Mouse (Mus musculus): ENCODE results near the gene Foxn3. TPM values are rescaled to one million over a fixed set of nuclear protein-coding genes. Genes with fewer than 3 reads are reported as not detected.
A peak's percentile ranks its signal among the peaks of the same experiment; 100 is the strongest.

Gene Foxn3
- total RNA-seq, 2 experiments from 2014 or later: 54.8 to 55.8 TPM

DNA sequence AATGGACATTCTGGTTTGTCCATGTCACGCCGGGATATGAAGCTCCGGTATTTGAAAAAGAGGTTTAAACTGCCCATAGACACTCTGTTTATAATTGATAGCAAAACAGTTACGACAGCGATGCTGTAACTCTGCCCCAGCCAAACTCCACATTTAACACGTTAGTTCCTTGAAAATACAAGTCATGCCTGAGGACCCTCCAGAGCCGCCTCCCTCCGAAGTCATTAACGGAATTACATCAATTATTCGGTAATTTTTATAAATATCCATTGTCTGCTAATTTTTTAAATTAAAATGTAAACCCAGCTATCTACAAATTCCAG lies 554 bp downstream of the Foxn3 start:
- DNase-seq (ENCODE audit: low spot score in 2 of 2): no peak

DNA sequence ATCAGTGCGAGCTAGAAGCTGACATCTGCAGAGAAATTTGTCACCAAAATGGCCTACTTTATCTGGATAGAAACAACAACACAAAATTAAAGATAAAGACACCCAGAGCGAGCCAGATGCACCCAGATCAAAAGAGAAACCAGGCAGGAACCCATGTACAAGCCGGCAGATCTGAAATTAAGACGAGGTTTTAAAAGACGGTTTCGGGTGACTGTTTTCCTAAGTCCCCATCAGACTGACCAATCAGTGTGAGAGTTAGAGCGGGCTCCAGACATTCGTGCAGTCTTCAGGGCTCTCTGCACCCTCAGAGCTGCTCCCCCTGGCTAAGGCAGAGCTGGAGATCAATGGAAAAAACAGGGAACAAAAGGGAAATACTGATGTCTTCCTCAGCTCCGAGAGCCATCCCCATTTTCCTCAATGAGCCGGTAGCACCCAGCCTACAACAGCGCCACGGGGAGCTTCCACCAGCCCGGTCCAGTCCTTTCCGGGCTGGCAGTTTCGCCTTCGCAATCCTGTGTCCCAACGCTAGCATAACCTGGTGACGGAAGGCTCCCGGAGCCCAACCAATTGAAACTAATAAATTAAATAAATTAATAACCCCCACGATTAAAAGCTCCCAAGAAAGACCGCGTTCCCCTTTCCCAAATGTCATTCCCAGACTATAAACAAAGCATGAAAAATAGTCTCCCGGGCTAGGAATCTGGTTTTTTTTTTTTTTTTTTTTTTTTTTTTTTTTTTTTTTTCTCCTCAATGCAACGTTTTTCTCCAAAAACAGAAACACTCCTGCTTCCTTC lies 1.1 kb downstream of the Foxn3 start:
- peak; percentile 57 to 64 for DNase-seq (ENCODE audit: low spot score in 2 of 2)

DNA sequence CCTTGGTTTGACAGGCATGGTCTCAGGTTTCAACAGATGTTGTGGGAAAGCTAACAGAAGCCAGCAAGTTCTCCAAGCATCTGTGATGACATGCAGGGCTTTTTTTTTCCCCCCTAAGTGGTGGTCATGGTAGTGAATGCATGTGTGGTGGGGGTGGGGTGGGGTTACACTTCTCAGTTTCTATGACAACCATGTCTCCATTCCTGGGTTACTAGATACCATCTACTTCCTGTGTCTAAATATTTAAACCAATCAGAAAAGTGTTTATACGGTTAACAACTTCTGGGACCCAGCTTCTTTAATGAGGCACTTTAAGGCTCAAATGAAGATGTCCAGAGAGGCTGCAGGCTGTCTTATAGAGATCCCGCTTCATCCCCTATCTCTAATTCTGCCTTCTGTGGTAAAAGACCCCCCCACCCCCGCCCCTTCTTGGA lies 2.0 kb downstream of the Foxn3 start:
- no peak for DNase-seq (ENCODE audit: low spot score in 2 of 2)

DNA sequence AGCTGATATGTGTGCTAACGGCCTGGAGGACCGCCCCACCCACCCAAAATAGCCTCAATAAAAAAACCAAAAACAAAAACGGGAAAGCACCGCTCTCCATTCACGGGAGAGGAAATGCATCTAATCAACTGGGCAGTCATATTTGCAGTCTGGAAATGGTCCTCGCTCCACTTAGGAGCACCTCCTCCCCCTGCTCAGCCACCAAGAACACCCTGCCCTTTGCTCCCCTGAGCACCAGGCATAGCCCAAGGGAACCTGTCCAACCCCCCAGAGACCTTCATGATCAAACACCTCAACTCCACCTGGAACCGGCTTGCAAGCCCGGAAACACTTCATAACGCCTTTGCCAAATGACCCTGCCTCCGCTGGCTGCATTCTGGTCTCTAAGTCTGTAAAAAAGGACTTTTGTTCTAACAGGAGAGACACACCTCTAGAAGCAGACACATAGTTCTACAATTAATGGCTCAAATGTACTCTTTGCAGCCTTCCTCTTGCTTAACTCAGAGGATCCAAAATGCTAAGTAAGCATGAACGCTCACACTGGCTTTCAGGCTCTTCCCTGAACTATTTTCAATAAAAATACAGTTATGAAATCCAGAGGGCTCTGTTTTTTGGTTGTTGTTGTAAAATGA lies 2.6 kb downstream of the Foxn3 start:
- DNase-seq (ENCODE audit: low spot score in 2 of 2): no peak

DNA sequence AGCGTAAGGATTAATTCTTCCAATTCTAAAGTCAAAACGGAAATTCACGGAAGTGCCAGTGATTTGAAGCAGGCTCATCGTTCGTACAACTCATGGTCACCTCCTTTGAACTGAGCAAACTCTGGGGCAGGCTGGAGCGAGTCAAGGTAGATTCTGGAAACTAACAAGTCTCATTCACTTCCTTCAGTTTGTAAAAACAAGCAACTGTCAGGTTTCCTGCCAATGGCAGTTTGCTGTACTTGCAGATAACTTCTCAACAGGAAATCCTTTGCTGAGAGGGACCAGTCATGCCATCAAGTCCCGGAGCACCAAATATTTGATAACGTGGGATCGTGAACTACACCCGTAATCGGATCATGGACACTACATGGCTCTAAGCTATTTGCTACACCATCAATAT lies 3.9 kb downstream of the Foxn3 start:
- DNase-seq (ENCODE audit: low spot score in 2 of 2): no peak

DNA sequence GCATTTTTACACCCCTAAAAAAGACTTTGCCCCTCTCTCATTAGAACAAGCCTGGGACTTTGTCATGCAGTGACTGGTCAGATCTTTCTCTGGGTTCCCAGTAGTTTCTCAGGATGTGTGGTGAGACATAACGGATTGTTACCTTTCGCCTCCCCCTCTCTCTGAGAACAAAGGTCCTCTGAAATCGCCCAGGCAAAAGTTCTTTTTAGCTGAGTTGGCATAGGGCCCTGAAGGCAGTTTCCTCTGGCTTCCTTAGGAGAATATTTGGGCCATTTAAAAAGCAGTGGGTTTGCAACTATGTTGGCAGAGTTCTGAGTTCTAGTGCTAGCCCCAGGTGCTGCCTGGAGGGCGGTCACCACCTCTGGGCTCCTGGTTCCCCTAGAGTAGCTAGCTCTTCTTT lies 4.9 kb downstream of the Foxn3 start:
- no peak for DNase-seq (ENCODE audit: low spot score in 2 of 2)

DNA sequence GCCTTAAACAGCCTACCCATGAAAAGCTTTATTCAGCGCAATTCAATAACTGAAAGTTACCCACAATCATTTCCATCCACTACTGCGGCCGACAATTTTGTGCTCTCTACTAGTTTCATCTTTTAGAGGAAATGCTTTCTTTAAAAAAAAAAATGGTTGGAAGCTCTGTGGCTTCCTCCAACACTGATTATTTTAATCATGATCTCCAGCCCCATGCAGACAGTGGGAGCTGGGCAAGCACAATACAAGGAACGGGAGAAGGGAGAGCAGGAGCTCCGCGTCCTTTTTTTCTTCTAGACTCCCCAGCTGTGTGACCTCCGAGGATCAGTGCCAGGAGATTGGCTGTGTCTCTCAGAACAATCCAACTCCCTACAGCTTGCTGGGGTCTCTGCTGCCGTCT lies 5.9 kb downstream of the Foxn3 start:
- no peak for DNase-seq (ENCODE audit: low spot score in 2 of 2)

DNA sequence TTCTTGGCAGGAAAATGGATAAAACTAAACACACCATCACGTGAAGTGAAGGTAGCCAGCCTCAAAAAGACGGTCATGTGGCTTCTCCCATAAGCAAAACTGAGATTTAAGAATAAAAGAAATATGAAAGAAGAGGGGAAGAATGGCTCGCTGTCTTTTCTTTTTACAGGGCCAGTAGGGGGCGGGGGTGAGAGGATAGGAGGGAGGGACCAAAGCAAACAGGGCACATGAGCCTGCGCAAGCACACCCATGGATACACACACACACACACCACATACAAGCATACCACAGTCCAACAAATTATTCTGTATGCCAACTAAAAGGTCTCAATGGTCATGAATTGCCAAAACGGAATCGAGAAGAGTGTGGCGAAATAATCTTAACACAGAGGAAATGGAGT lies 12.8 kb downstream of the Foxn3 start:
- no peak for DNase-seq (ENCODE audit: low spot score in 2 of 2)

DNA sequence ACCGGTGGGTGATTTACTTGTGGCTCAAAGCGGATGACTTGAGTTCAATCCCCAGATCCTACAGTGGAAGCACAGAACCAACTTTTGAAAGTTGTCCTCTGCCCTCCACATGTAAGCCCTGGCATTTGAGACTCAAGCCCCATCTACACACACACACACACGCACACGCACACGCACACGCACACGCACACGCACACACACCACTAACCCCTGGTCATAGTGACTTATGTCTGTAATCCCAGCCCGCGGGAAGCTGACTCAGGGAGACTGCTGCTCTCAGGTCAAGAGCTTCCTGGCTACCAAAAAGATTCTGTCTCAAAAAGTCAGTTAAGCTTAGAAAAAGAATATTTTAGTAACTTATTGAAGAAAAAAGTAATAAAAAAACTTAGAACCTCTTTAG lies 13.6 kb downstream of the Foxn3 start:
- no peak for DNase-seq (ENCODE audit: low spot score in 2 of 2)

DNA sequence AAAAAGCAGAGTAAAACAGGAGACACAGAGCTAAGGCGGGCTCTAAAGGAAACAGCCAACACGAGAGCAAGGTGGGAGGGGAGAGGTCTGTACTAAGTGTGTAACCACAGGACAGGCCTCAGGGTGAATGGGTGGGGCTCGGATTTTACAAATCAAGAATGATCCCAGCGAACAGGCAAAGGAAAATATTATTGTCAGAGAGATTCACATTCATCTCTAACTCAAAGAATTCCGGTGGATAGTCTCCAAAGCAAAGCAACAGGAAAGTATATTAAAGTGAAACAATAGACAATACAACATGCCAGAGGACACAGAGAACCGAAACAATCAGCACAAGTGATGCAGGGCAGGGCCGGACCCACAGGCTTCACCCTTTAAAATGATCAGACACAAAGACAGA lies 15.0 kb downstream of the Foxn3 start:
- DNase-seq (ENCODE audit: low spot score in 2 of 2): no peak

DNA sequence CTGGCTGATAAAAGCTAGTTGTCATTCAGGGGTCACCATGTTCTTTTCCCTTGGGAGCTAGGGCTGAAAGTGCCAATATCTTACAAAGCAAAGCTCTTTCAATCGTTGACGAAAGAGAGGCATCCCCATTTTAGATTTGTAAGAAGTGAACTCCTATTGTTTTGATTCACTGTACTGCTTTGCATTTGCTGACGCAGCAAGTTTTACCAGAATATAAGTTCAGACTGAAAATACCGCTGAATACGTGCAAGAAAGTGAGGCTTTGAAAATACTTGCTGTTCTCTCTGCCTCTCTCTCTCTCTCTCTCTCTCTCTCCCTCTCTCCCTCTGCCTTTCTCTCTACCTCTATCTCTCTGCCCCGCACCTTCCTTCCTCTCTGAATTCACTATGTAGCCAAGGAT lies 16.1 kb downstream of the Foxn3 start:
- DNase-seq (ENCODE audit: low spot score in 2 of 2): no peak

DNA sequence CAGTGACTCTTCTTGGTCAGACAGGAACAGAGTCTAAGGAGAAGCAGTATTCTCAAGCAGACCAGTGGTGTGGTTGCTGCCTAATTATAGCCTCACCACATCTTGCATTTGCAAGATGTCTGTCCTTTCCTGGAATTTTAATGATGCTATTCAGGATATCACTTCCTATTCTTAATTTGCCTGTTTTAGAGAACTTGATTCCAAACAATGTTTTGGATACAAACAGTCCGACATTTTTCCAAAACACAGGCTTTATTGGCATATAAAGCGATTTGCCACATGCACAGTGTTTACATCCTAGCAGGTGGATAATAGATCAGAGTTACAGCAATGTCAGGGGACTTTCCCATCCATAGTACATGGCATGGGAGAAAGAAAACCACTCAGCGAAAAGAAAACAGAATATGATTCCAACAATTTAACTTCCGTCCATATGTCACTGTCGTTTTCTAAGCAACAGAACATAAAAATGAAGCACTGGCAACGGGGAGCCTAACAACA lies 18.1 kb downstream of the Foxn3 start:
- no peak for DNase-seq (ENCODE audit: low spot score in 2 of 2)

DNA sequence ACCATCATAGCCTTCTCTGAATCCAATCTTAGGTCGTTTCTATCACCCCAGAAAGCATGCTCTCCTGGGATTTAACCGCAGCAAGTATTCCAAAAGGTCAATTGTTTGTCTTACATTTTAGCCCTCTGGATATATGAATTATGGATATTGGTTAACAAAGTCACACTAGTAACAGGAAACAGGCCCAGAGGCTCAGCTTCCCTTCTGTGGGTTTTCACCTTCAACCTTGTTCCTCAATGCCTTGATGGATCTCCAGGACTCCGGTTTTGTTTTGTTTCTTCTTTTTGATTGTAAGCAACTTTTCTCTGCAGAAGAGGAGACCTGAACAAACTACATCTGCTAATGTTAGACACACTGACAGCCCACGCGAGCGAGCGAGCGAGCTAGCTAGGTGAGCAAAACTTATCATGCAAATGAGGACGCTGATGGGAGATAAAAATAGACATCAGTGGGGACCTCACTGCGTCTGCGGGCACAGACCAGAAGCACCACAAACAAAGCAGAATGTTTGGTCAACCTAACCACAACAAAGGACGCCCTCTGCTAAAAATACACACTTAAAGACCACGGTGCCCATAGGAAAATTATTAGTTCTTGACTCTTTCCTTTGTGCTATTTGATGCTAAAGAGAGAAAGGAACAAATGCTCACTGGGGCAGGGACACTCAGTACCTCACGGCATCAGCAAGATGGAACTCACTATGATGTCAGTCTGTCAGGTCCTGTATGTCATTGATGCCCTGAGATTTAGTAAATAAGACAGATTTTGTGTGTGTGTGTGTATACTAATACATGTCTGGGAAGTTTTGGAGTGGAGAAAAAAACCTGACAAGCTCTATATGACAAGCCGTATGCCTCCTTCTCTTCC lies 18.9 kb downstream of the Foxn3 start:
- no peak for DNase-seq (ENCODE audit: low spot score in 2 of 2)

DNA sequence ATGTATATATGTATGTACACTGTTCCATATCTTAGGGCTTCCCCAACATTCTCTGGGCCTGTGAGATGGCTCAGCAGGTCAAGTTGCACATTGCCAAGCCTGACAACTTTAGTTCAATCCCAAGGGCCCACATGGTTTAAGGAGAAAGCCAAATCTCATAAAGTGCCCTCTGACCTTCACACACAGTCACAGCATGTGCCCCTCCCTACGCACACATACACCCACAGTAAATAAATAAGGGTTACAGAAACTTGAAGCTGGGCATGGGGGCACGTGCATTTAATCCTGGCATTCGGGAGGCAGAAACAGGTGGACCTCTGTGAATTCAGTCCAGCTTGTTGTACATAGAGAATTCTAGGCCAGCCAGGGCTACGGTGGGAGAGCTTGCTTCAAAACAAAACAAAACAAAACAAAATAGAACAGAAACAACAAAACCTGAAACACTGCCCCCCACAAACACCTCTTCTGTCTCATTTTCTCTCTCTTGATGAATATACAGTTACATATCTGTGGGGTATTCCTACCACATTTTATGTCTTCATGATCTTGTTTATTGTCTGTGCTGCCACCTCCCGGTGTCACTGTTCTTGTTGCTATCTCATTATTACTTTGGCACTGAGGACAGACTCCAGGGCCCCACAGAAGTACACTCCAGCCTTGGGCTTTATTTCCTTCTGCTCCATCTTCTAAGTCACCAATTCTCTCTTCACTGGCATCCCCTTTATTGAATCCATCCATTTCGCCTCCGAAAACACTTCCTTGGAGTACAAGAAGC lies 19.8 kb downstream of the Foxn3 start:
- DNase-seq (ENCODE audit: low spot score in 2 of 2): no peak

DNA sequence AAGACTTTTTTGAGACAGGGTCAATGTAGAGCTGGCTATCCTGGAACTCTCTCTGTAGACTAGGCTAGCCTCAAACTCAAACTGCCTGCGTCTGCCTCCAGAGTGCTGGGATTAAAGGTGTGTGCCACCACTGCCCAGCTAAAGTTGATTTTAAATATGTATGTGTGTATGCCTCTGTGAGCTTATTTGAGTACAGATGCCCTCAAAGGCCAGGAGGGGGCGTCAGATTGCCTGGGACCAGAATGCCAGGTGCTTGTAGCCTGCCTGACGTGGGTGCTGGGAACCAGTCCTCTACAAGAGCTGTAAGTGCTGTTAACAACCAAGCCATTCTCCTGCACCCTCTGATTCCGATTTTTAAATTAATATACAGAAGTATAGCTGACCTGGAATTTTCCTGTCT lies 23.2 kb downstream of the Foxn3 start:
- DNase-seq (ENCODE audit: low spot score in 2 of 2): no peak

DNA sequence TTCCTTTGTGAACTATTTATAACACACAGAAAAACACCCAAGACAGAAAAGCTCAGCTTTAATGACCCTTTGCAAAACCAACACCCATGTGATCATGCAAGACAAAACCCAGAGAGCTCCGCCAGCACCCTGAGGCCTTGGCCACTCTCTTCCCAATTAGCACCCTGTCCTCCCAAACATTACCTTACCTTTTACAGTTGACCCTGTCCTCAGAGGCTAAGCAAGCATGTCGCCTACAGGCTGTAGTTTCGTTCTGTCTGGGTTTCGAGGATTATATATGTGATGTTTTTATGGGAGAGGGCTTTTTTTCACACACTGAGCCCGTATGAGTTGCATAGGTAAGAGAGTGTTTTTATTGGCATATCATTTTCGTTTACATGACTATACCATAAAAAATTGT lies 26.1 kb downstream of the Foxn3 start:
- no peak for DNase-seq (ENCODE audit: low spot score in 2 of 2)

DNA sequence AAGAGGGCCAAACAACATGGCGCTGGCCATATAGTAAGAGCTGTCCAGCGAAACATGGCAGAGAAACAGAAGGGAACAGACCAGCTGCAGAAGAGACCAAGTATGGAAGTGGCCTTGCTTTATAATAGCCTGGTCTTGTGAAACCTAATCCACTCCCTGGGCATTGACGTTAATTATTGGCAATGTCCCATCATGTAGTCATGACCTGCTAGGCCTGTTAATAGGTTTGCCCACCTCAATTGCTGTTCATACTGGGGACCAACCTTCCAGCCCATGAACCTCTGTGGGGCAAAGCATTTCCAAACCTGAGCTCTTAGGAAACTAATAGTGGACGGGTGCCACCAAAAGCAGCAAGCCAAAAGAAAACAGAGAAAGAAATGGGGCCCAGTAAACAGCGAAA lies 27.0 kb downstream of the Foxn3 start:
- DNase-seq (ENCODE audit: low spot score in 2 of 2): no peak

DNA sequence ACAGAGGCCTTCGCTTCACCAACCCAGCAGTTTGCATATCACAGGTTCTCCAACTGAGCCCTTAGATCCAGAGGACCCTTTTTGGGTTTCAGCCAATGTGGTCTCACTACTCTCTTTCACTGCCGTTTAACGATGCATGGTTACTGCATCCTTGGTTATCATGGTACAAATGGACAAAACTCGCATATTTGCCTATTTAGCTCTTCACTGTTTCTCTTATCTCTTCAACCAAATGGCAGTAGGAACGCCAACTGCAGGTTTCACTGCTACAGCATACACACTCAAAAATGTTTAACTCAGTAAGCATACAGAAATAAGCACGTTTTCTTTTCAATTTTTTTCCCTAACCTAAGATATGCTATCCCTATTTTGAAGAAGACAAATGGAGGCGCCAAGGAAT lies 31.0 kb downstream of the Foxn3 start:
- no peak for DNase-seq (ENCODE audit: low spot score in 2 of 2)

DNA sequence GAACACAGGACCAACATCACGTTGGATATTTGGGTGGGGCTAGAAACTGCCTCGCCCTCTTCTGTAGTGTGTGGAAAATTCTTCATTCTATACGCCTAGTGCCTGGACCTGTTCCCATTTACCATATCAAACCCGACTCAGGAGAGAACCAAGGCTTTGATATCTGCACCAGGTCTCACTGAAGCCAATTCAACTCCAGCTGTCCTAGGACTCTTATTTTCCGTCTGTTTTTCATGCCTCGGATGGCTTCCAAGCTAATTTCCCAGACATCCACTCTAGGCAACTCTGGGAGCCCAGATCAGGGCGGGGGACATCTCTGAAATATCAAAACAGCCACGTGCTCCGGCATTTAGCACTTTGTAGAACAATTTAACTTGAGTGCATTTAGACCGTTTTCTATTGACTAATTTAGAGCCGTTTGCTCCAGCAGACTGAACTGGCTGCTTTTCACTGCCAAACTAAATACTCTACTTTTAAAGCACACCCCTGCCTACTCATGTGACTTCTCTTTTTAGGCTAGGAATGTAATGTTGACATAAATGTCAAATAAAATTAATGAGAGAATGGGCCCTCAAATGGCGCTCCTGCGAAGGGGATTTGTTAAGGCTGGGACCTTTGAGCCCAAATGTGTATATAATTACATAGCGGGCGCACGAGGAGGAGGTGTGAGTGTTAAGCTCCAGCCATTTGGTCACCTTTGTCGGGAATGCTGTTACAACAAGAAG lies 33.5 kb downstream of the Foxn3 start:
- DNase-seq (ENCODE audit: low spot score in 2 of 2): peak in 1 of 2 experiments; percentile 30

DNA sequence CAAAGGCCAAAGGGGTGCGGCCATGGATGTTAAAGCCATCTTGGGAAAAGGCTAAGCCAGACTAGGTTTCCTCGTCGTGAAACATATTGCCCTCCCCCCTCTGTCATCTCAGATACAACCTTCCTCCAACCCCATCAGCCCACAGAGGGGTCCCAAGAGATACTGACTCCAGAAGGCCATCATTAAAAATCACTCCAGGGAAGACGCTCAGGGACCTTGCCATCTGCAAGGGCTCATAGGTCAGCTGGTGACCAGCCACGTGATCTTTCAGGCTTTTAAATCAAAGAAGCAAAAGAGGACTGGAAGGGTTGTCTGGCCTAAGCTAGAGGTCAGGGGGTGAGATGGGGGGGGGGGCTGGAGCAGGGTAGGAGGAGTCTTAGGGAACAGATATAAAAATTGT lies 34.4 kb downstream of the Foxn3 start:
- DNase-seq (ENCODE audit: low spot score in 2 of 2): no peak

DNA sequence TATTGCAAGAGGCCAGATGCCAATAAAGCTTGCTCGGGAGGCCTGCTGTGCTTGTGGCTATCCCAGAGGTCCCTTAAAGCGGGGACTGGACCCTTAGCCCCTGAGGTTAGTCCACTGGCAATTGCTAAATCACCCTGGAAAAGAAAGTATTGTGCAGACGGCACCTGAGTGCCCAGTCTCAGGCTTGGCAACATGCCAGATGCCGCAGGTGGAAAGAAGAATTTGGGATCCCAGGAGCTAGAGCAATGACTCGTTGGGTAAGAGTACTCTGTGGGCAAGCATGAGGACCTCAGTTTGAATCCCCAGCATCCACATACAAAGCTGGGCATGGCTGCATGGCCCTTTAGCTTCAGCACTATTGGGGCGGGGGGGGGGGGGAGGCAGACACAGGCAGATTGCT lies 35.9 kb downstream of the Foxn3 start:
- DNase-seq (ENCODE audit: low spot score in 2 of 2): no peak
